Mouse (Mus musculus) cerebellum, adult 11-12 months (tissue): Measurements from ENCODE around the gene Cox10.

ENCODE experiments used
- DNase-seq: peaks from one replicate; pipeline ENCODE4 v3.0.0; 2022

Gene Cox10

DNA sequence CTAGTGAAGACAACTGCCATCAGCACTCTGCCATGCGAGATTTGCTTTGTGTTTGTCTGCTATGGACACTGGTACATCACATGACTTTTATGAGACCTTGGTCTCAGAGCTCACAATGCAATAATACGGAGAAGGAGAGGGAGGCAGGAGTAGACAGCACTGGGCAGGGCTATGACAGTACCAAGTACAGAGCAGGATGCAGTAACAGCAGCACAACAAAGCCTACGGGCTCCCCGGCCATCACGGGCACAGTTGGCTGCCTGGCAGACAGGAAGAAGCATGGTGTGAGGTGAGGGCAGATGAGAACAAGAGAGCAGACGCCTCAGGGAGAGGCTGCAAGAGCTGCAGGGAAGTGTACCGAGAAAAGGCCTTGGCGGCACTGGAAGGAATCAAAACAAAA lies 87.3 kb downstream of the Cox10 start:
- peak; percentile 29 for DNase-seq

GRCm38 (mm10) chr11:63990759-63991158 lies 88.5 kb downstream of the Cox10 start:
- no peak for DNase-seq

DNA sequence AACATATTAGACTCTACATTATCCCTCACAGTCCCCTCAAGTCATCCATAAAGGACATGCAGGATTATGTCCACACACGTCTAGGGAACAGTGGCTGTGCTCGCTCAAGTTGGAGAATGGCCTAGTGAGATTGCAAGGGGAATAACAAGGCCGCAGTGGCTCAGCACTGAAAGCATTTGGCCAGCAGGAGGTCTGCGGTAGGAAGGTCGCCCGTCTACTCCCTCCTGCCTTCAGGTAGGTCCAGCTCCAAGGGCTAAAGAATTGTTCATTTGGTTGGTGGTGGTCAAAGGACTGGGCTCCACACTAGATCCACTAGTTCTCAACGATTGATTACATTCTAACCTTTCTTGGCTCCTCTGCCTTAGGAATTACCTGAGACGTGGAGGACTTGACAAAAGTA lies 89.0 kb downstream of the Cox10 start:
- no peak for DNase-seq

- no peak for DNase-seq
Measured at GRCm38 (mm10) chr11:63988991-63989860, 90.0 kb downstream of the Cox10 start.

- no peak for DNase-seq
Measured at GRCm38 (mm10) chr11:63988031-63988665, 91.1 kb downstream of the Cox10 start.

GRCm38 (mm10) chr11:63986710-63987109 lies 92.6 kb downstream of the Cox10 start:
- no peak for DNase-seq

DNA sequence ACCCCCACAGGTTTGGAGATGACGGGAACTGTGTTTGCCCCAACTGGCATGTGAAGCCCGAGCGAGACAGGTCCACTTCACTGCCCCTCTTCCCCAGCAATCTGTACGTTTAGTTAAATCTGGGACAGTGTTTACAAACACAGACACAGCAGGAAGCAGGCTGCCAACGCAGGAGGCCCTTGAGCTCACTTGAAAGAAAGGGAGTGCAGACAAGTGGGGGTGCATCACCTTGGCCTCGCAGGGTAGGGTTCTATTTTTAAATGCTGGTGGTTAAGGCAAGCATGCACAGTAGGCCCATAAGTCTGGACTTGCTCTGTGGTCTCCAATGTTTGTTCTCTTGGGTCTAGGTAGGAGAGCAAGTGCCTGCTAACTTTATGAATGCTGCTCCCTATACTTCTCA lies 93.8 kb downstream of the Cox10 start:
- DNase-seq, result no peak

DNA sequence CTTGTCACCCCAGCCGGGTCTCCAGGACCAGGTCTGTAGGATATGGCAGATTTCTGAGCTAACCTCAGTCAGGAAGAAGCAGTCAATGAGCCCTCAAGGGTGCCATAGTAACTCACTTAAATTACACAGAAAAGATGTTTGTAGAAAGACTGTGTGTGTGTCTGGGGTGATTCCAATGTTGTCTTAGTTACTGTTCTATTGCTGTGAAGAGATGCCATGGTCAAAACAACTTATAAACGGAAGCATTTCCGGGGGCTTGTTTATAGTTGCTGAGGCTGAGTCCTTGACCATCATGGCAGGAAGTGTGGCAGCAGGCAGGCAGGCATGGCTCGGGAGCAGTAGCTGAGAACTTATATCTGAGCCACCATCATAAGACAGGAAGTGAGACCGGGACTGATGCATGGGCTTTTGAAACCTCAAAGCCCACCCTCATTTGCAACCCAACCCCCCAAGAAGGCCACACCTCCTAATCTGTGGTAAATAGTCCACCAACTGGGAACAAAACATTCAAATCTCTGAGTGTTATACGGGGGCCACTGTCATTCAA lies 94.6 kb downstream of the Cox10 start:
- no peak for DNase-seq

DNA sequence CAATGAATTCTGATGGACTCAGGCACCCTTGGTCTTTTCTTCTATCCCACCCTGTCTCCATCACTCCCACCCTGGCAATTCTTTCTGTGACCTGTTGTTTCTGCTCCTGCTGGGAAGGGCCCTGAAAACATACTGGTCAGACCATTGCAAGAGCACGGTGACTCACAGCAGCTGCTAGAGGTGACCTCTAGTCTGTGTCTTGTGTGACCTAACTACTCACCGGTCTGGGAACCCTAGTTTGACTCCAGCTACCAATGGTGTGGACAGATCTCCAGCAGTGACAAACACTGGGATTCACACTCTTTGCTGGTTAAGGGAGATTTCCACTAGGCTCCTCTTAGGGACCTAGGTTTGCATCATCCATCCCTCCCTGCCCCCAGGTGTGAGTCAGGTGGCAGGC lies 101.5 kb downstream of the Cox10 start:
- DNase-seq, result no peak

GRCm38 (mm10) chr11:63976775-63977174 lies 102.5 kb downstream of the Cox10 start:
- no peak for DNase-seq

GRCm38 (mm10) chr11:63975260-63975899 lies 103.9 kb downstream of the Cox10 start:
- DNase-seq, result no peak

DNA sequence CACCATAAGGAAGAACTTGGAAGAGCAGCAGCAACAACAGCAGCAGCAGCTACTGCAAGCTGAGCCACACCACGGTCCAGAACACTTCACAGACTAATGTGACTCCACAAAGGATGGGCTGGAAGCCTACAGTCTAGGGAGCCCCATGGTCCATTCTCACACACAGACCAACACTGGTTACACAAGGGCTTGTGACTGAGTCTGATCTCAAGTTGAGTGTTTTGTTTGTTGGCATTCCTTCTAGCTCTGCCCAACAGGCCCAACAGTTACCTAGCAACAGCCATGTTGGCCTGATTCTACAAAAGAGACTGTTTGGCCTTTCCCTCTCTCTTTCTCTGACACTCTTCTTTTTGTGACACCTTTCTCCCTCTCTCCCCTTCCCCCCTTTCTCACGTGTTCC lies 105.3 kb downstream of the Cox10 start:
- no peak for DNase-seq

DNA sequence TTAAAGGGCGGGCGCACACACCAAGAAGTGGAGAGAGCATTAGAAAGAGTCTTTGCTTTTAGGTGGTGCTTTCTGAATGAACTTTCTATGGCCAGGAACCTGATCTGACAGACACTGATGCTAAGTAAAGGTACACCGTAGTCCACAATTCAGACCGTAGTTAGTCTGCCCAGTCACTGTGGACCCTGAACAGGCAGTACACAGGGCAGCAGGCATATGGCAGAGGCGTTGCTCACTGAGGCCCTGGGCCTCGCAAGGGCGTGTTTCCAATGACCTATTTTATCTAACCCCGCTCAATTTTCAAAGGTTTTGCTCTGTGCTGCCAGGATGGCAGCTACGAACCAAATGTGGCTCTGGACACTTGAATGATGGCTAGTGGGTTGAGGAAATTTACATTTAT lies 107.8 kb downstream of the Cox10 start:
- DNase-seq, result no peak

- no peak for DNase-seq
Measured at GRCm38 (mm10) chr11:63970818-63971217, 108.5 kb downstream of the Cox10 start.

GRCm38 (mm10) chr11:63969205-63969910 lies 109.9 kb downstream of the Cox10 start:
- no peak for DNase-seq

GRCm38 (mm10) chr11:63968388-63969035 lies 110.8 kb downstream of the Cox10 start:
- DNase-seq, result no peak

DNA sequence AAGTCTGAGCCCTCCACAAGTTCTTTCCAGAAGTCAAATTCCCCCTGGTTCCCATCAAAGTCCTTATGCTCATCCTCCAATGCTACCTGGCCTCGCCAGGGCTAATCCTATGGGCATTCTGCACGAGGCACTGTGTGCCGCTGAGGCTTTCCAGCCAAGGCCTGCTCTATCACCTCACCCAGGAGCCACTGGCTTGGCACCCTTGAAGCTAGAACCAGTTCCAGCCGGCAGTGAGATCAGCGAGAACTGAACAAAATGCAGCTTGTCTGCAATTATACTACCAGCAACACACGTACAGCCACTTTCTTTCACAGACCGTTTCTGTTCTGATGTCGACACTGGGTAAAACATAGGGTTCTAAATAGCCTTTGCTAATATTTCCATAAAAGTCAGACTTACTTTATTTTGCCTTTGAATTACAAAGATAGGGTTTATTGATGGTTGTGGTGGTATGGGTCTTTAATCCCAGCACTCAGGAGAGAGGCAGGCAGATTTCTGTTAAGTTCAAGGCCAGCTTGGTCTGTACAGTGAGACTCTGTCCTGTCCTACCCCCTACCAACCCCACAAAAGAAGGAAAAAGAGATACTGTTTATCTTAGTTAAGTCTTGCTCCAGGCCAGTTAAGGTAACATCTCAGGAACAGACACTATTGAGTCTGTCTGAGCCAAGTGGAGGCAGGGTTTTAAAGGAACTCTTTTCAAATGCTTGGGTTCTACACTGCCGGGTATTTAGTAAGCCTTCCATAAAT lies 111.5 kb downstream of the Cox10 start:
- no peak for DNase-seq

DNA sequence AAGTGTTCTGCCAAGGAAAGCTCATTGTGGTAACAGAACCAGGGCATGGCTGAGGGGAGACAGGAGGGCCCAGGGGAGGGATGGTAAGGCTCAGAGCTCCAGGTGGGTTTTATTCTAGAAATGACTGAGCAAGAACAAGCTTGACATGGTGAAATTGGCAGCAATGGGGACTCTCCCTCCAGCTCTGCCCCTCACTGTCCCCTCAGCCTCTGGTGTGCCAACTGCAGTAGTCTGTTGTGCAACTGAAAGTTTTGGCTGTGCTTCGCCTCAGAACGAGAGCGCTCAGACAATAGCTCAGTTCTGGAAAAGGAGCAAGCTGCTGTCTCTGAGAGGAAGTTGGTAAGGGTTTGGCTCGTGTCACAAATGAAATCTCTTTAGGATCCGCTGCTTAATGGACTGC lies 113.8 kb downstream of the Cox10 start:
- DNase-seq, result no peak

GRCm38 (mm10) chr11:63957207-63957606 lies 122.1 kb downstream of the Cox10 start:
- no peak for DNase-seq

GRCm38 (mm10) chr11:63956748-63957147 lies 122.5 kb downstream of the Cox10 start:
- no peak for DNase-seq

DNA sequence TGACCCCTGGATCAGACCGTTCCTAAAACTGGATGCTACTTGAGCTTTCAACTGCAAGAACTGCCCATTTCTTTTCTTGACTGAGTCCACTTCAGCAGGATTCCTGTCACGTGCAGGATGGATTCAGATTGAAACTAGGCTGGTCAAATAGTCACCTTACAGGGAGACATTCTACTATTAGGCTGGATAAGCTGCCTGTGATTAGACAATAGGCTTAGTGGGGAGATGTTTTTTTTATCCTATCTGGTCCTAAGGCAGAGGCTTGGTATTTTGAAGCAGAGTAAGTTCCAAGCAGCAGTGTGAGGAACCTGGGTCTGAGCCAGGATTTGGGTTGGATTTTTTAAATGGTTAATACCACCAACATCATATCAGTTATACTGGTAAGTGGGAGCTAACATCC lies 125.4 kb downstream of the Cox10 start:
- DNase-seq, result no peak

DNA sequence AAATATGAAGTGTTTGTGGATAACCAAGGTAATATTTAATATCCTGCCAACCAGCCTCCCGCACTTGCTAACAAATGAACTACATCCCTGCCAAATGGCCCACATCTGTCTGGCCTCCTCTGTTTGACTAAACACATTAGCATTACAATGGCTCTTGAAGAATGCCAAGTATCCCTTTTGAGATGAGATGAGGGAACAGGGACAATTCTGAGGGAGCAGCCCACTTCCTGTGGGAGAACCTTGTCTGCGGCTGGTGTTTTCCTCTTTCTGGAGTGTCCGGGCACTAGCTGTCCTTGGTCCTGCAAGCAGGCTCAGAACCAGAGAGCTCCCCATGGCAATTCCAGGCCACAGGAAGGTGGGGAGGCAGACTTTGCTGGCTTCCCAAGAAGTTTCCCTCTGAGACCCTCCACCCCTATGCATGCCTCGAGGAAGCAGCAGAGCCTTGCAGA lies 126.5 kb downstream of the Cox10 start:
- DNase-seq, result no peak
